Mouse (Mus musculus) embryo, embryonic 11.5 days (tissue): ENCODE measurements around the gene Ccdc155.

Source experiments
- DNase-seq: peaks from one replicate; pipeline ENCODE4 v3.0.0-alpha.2; 2012; ENCODE audit warnings: low read depth, low spot score

The Ccdc155 gene

DNA sequence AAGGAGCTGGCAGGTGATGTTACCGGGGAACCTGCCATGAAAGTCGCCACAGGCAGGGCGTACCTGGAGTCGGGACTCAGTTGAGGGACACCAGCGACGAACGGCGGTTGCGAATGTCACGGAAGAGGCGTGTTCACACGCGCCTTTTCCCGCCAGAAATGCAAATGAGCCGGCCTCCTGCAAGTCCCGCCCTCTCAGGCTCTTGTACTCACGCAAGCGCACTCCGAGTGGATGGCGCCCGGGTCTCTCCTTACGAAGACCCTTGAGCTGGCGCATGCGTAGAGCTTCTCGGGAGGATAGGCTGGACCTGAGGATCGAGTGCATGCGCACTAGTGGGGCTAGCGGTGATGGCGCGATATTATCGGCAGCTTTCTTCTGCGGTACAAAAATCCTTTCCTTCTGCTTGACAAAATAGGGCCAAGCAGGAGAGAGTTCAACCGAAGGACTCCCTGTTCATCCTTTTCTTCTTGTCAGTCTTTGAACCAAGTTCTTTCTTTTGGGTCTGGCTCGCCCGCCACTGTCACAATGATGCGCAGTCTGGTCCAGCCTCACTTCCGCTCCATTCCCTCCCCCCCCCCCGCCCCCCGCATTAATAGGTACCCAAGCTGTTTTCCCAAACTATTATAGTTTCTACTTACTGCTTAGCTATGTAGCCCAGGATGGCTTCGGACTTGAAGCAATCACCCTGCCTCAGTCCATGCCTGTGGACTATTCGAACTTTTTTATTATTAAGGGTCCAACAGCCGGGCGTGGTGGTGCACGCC, at the start of gene Ccdc155:
Gene Ccdc155 (minus strand): TSS at position 513 of the 764 bp plus-strand sequence.
- DNase-seq: peak; percentile 99

DNA sequence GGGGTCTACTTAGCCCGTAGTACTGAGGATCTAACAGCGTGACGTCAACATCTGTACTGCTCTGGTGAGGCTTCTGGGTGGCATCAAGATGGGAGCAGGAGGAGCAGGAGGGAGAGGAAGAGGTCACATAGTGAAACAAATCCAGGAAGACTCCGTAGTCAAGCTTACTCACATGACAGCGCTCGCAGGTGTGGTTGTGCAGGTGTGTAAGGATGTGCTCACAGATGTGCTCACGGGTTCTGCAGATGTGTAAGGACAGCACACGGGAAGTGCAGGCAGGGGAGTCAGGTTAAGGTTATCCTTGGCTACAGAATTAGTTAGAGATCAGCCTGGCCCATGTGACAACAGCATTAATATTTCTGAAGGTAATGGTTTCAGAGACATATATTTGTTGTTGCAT, 49.1 kb upstream of the Ccdc155 start:
- DNase-seq: no peak

DNA sequence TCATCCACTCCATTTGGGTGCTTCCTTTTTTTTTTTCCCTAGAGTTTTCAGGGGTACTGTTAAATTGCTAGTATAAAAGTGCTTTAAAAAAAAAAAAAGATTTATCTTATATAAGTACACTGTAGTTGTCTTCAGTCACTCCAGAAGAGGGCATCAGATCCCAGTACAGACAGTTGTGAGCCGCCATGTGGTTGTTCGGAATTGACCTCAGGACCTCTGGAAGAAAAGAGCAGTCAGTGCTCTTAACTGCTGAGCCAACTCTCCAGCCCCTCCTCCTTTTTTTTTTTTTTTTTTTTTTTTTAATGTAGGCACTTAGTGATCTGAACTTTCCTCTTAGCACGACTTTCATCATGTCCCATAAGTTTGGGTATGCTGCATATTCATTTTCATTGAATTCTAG, 43.0 kb upstream of the Ccdc155 start:
- DNase-seq: no peak

DNA sequence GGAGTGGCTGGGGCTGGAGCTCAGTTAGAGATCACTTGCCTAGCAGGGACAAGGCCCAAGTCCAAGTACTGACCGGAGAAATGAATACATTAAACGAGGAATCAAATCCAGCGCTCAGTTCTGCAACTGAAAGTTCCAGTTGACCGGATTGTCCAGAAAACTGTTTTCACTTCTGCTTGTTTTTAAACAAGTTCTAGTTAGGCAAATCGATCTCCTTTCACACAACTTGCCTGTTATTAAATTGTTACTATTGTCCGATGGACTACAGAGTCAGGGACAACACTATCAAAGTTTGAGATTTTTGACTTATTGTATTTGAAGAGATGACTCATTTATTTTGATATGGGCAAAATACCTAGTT, 36.7 kb upstream of the Ccdc155 start:
- no peak for DNase-seq

DNA sequence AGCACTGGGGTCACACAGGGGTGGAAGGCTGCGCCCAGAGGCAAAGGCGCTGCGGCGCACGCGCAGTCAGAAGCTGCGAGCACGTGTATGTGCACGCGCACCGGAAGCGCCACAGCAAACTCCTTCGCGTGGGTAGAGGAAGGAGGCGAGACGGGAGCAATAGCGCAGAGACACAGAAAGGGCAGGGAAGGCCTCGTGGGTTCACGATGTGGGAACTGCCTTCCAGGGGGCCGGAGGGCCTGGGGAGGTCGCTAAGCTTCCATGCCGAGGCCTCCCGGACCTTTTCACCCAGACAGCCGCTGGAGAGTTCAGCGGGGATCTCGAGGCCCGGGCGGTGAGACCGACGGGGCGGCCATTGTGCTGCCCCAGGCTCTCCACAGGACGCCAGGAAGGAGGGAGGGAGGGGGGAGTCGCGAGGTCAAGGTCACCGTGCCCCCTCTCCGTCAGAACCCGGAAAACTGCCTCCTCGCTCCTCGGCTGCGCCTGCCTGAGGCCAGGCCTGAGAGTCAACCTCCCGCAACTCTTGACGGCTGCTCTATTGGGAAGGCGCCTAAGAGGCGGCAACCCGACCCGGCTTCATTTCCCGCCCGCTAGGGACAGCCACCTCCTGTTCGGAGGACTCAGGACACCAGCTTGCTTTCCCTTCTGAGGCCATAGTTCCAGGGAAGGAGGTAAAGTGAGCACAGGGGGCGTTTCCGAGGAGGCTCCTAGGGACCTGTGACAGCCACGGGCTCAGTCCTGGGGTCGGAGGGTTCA, 36.1 kb upstream of the Ccdc155 start, which contains the start of gene Slc6a16:
Gene Slc6a16 (plus strand): TSS at position 453 of the 756 bp plus-strand sequence.
- peak; percentile 20 for DNase-seq

DNA sequence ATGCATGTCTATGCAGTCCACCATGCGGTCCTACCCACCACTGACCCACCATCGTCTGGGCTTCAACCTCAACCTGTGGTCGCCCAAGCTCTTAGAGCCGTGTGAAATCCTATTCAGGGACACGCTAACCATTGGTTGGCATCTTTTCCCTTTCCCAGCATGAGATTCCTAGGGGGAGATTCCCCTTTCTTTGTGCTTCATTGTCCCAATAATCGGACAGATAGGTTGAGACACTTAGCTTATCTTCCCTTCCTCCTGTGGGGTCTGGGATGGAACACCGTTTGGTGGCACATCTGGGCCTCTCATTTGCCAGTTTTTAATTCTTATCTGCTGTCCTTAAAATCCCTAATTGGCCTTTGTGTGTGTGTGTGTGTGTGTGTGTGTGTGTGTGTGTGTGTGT, 35.4 kb upstream of the Ccdc155 start:
- DNase-seq: no peak

DNA sequence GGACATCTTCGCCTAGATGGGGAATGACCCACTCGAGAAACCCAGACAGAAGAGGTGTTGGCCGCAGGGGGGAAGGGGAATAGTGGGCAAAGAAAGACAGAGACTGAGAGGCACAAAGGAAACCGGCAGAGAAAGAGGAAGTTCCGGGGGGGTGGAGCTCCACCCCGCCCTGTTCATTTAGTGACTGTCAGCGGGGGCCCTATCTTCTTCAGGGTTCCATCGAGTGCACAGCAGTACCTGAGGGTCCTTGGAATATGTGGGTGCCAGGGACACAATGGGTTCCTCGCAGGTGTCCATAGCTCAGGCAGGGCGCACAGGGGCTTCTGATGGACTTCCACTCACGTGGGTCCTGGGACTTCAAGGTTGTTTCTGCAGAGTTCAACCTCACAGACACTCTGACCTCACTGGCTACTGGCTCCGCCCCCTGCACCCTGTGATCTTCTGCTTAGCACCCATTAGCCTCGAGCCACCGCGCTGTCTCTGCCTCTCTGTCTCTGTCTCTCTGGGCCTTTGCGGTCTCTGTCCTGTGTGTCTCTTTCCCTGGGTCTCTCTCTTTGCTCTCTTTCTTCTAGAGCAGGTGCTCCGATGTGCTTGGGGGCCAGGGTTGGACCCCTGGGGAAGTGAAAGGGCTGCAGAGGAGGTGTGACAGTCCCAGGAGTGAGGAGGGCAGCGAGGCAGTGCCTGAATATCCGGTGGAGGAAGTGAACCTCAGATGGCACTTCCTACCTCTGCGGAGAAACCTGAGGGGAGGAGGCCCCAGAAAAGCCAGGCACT, 34.2 kb upstream of the Ccdc155 start, which contains the start of gene Cd37:
Gene Cd37 (minus strand): TSS at position 393 of the 774 bp plus-strand sequence.
- no peak for DNase-seq

DNA sequence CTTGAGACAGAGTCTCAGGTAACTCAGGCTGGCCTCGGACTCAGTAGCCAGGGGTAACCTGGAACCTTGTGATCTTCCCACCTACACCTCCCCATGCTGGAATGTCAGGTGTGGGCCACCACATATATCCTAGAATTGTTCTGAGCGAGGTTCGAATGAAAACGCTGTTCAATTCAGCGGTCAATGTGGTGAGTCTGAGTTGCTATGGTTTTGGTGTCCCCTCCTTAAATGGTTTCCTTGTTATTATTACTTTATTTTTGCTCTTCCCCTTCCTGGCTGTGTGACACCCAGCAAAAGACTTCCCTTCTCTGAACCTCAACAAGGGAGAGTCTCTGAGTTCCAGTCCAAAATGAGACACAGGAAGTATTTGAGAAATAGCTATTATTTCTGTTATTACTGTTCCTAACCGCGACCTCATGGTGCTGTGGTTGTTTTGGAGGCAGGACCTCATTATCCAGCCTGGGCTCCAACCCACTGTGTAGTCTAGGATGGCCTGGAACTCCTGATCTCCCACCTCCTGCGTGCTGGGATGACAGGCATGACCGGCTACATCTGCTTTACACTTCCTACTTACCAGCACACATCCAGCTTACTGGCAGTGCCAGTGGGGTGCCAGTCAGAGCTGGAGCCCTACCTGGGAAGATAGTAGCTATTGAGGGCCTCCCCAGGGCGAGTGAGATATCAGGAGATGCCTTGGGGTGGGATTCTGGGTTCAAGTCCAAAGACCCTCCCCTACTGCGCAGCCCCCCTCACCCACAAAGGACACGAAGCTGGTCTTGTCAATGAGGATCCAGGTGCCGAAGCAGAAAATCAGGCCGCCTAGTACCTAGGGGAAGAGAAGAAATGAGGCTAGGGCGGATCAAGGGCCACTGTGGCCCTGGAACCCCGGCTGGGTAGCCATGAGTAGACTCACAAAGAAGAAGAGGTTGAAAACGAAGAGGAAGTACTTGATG, 33.3 kb upstream of the Ccdc155 start:
- no peak for DNase-seq

DNA sequence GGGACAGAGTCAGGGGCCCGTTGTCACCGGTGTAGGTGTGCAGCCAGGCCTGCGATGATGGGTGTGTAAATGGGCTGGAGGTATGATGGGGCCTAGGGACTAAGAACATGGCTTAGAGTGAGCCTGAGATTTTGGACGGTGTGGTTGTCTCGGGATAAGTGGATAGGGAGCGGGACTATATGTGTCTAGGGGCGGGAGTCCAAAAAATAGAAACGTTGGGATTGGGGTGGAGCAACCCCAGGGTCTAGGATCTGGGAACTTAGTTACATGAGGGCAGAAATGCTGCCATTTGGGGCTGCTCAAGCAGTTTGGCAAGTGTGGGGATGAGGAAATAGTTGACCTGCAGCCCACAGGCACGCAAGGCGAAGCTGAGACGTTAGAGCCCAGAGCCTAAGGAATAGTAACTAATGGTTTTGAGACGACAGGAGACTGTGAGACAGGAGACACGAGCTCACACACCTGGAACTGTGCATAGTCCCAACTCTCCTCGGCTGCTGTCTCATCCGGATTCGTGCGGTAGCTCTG, 31.0 kb upstream of the Ccdc155 start:
- DNase-seq: no peak

DNA sequence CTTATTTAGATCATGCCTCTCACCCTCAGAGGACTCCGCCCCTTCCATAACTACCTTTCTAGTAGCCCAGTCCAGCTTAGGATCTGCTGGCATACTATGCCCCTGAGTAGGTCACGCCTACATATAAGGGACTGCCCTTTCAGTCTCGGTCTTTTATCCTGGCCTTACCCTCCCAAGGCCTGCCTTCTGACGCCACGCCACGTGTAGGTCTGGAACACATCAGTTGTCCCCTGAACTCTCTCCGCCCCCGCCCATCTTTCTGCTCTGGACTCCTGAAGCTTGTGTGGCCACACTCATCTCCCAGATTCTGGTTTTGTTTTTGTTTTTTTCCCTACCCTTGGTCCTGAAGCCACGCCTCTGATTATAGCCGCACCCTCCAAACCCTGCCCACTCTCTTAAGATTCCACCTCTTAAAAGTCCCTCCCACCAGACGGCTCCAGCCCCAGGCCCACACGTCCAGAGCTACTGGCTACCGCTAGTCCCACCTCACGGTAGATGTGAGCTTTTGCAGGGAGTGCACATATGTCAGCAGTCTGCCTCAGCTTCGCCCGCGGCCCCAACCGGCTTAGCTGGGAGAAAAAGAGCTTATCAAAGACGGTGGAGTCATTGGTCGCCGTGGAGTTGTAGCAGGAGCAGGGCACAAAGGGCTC, 30.4 kb upstream of the Ccdc155 start:
- peak; percentile 61 for DNase-seq

DNA sequence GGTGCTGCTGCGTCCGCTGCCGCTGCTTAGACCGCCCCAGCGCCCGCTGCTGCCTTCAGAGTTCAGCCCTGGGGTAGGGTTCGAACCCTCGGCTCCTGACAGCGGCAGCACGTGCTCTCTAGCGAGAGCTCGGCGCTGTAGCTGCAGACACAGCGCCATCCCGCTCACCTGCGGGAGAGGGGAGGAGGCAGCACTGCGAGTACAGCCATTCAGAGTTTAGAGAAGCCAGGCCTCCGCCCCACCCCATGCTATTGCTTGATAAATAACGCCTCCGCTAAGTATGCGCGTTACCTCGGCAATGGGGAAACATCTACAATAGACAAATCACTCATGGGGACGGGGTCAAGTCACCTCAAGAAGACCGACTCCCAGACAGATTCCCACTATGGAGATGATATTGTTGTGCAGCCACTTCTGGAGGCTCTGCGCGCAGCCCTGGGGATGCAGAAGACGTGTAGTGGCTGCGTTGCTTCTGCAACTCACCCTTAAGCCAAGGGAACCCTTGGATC, 29.7 kb upstream of the Ccdc155 start:
- no peak for DNase-seq

DNA sequence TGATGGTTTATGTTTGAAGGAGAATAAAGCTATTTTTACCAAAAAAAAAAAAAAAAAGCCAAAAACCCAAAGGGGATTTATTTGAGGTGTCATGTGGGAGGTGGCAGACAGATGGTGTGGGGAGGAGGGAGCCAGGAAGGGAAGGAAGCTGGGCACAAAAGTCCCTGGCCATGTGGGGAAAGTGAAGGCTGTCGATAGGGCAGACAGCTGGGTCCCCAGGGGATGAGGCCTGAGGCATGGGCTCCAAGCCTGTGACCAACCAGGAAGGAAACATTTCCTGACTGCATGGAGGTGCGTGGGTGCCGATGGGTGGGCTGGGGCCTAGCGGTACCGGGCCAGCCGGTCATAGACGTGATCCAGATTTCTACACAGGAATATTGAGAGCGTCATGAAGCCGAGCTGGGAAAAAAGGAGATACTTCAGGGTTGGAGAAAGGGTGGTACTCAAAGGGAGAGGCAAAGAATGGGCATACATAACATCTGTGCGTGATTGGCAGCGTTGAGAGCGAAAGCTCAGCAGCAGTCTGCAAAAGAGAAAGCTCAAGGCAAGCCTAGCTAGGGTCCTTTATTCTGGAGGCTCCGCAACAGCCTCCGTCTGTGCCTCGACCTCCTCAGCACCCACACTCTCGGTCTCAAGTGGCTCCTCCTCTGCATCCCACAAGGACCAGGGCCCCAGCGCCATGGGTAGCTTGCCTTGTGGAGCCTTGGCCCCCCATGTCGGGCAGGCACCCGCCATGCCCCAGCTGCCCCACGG, 29.1 kb upstream of the Ccdc155 start:
- DNase-seq: no peak

DNA sequence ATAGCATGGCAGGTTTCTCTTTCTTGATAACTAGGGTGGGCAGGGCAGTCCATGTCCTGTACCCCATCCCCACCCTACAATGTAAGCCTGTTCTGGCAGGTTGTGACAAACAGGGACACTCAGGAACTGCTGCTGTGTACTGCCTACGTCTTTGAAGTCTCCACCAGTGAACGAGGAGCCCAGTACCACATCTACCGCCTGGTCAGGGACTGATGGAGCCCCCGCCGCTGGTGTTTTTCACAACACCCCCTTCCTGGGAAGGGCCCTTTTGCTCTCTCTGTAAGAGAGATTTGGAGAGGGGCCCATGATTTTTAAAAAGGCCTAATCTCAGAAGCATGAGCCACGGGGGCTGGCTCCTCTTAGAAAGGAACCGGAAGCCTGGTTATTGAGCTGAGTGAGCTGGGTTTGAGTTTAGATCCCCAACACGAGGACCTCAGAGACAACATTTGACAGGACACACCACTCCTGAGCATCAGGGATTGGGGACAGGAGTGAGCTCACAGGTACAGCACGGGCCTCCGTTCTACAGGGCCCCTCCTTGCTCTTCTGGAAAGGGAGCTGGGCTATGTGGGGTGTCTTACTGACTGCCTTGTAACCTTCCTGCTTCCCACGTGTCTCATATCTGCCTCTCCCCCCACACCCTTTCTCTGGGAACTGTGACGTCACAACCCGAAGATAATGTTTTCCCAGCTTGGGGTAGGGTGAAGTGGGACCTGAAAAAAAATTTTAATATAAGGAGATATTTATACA, 28.2 kb upstream of the Ccdc155 start:
- no peak for DNase-seq

DNA sequence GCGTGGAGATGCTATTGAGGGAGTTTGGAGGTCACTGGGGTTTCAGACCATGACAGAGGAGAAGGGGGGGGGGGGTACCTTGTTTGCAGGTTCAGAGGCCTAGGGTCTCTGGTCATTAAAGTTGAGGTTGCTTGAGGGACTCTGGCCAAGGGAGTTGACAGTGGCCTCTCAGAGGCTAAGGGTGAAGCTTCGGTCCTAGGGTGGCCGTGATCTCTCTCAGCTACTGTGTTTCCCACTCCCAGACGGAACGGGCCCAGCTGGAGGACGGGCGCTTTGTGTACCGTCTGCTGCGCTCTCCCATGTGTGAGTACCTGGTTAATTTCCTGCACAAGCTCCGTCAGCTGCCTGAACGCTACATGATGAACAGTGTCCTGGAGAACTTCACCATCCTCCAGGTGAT, 27.2 kb upstream of the Ccdc155 start:
- no peak for DNase-seq

DNA sequence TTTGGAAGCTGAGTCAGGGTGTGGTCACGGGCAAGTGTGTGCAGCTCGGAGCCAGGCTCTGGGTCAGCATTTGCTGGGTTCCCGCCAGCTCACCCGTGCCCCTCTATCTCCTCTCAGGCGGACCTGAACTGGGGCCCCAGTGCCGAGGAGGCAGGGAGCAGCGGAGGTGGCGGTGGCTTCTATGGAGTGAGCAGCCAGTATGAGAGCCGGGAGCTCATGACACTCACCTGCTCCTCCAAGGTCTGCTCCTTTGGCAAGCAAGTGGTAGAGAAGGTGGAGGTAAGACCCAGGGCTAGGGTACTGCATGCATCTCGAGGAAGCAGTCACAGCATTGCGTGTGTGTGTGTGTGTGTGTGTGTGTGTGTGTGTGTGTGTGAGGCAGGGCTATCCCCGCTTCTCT, 26.5 kb upstream of the Ccdc155 start:
- no peak for DNase-seq

DNA sequence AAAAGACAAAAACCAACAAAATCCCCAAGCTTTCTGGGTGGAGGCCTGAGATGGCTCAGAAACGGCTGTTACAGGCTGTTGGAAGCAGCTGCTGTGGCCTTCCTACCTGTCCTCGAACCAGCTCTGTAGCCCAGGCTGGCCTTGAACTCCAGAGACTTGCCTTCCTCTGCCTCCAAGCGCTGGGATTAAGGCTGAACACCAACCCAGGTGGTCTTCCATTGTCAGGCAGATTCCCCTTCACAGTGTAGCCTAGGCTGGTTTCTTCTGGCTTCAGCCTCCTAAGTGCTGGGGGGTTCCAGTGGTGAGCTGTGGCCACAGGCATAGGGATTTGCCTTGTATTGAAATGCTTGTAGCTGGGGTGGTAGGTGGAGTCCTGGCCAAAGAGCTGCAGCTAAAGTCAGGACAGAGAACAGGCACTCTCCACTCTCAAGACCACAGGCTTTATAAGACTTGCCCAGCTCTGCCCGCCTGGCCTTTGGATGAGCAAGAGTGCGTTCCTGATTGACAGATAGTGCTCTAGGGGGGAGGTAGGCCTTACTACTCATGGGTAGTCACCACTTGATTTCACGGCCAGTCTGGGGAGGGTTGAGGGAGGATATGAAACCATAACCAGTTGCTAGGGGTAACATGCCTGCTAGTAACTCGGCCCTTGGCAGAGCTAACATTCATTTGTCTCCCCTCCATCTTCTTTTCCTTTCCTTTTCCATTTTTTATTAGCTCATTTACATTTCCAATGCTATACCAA, 24.9 kb upstream of the Ccdc155 start:
- DNase-seq: no peak

DNA sequence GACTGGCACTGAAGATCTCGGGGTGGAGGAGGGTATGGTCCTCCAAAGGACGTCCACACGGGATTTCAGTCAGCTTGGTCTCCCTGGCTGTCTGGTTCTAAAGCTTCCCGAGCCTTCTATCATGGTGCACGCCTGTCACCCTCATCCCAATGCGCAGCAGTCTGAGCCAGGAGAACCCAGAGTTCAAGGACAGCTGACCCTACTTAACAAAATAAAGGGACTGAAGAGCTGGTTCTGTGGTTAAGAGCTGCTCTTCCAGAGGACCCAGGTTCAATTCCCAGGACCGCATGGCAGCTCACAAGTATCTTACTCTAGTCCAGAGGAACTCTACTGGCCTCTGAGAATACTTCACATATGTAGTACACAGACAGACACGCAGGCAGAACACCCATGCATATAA, 24.4 kb upstream of the Ccdc155 start:
- no peak for DNase-seq

DNA sequence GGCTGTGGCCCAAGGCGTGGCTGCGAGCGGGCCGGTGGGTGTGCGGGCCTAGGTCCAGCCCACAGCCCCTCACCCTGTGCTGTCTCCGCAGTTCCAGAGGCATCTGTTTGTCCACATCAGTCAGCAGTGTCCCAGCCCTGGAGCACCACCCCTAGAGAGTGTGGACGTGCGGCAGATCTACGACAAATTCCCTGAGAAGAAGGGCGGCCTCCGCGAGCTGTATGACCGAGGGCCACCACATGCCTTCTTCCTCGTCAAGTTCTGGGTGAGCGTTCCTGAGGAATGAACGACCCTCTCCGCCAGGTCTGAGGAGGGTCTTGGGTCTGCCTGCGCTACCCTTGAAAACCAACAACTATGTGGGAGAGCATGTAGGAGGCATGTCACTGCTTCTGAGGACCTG, 23.9 kb upstream of the Ccdc155 start:
- DNase-seq: no peak
